Mouse (Mus musculus): ENCODE results near the gene Srl.
"Not testable (repeated sequence)": the region's sequence is repeated elsewhere in the genome, so short reads cannot be mapped to it uniquely, and the experiment has no call there.

The Srl gene

GRCm38 (mm10) chr16:4541501-4542198 is at the start of gene Srl:
TSS of gene Srl (minus strand) at chr16:4541816.
- DNase-seq (ENCODE audit: low spot score): peak; percentile 100

DNA sequence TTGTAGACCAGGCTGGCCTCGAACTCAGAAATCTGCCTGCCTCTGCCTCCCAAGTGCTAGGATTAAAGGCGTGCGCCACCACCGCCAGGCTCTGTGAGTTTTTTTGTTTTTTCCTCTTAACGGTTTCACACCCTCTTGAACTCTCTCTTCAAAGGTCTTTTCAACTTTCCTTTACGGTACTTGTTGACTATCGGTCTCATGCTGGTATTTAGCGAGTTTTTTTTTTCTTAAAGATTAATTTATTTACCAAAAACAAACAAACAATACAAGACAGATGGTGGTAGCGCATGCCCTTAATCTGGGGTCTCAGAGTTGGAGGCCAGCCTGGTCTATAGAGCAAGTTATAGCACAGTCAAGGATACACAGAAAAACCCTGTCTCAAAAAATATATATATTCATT is 48.6 kb upstream of the Srl start:
- no peak for DNase-seq (ENCODE audit: low spot score)

- no peak for DNase-seq (ENCODE audit: low spot score)
Measured at GRCm38 (mm10) chr16:4587516-4588210, 46.0 kb upstream of the Srl start.

DNA sequence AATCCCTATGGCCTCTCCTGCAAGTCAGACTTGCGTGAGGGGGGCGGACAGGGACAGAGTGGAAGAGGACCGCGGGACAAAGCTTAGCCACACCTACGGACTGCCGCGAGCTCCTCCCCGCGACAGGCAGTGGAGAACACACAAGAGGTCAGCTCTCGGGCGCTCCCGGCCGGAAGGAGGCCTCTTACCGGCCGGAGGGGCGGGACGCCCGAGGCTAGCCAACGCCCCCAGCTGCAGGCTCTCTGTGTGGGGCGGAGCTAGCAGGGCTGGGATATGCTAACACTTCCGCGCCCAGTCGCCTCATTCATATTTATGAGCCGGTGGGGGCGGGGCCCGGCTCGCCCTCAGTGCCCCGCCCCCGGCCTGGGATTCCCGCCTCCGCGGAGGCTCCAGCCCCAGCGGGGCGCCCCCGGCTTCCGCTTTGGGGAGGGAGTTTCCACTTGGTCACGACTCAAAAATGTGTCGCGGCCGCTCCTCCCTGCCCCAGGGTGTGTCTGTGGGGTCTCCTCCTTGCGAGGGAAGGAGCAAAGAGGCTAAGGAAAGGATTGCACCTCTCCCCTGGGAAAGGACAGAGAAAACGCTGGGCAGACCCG is 45.0 kb upstream of the Srl start:
- DNase-seq (ENCODE audit: low spot score): peak; percentile 95

DNA sequence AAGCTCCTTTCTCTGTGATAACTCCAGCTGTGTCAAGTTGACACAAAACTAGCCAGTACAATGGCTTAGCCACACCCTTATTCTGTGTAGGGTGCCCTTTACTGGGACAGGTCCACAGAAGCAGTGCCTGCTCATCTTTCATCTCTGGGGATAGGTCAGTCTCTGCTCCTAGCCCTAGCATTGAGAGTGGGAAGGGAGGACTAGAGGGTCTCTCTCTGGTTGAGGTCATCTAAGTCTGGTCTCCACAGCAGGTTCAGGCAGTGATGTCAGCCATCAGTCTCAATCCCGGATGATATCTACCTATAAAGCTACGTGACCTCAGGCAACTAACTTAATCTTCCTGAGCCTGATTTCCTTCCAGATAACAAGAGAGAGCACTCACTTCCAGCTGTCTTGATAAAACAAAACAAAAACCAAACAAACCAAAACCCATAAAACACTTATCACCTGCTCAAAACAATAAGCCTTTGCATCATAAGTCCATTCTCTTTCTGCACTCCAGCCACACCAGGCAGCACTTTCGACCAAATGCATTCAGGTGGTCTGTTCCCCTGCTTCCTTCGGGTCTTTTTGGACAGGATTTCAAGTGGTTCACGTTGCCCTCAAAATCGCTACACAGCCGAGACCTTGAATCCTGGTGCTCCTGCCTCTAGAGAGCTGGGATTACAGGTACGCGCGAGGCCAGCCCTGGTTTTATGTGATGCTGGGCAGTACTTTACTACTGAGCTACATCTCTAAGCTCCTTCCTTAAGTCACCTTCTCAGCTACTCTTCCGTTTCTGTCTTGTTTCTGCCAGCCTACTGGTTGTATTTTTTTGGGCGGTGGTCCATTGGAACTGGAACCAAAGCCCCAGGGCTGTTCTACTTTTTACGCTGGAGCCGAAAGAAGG is 44.3 kb upstream of the Srl start:
- DNase-seq (ENCODE audit: low spot score): no peak

DNA sequence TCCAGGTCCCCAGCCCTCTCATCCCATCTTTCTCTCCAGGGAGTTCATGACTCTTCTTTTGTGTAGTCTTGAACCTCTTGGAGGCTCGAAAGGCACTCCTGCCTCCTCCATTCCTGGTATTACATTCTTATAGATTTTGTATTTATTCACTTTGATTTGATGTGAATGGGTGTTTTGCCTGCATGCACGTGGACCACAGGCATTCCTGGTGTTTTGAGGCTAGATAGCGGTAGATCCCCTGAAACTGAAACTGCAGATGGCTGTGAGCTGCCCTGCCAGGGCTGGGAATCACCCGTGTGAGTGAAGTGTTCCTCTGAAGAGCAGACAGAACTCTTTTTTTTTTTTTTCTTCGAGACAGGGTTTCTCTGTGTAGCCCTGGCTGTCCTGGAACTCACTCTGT is 42.8 kb upstream of the Srl start:
- no peak for DNase-seq (ENCODE audit: low spot score)

GRCm38 (mm10) chr16:4583807-4584206 is 42.2 kb upstream of the Srl start:
- no peak for DNase-seq (ENCODE audit: low spot score)

DNA sequence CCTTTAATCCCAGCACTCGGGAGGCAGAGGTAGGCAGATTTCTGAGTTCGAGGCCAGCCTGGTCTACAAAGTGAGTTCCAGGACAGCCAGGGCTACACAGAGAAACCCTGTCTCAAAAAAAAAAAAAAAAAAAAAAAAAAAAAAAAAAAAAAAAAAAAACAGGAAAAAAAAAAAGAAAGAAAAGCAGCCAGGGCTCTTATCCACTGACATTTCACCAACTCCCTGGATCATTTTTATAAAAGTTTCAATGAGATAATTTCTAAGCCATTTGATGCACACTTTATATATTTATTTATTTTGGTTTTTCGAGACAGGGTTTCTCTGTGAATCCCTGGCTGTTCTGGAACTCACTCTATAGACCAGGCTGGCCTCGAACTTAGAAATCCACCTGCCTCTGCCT is 39.6 kb upstream of the Srl start:
- DNase-seq (ENCODE audit: low spot score): not testable (repeated sequence)

DNA sequence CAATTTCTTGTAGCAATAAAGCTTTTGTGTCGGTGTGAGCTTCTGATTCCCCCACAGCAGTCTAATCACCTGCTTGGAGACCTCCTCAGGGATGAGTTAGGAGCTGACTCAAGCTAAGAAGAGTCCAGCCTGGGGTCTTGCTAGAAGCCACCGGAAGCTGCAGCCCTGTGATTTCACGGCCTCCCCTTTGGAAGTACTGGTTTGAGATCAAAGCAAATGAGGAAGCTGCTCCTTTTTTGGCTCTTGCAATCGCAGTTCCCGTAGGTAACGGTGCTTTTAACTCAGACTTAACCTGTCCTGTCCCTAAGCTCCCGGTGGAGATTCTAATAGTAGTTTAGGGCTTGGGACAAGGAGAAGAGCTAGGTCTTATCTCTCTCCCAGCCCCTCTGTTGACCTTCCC is 37.0 kb upstream of the Srl start:
- DNase-seq (ENCODE audit: low spot score): no peak

GRCm38 (mm10) chr16:4576873-4577272 is 35.3 kb upstream of the Srl start:
- DNase-seq (ENCODE audit: low spot score): no peak

DNA sequence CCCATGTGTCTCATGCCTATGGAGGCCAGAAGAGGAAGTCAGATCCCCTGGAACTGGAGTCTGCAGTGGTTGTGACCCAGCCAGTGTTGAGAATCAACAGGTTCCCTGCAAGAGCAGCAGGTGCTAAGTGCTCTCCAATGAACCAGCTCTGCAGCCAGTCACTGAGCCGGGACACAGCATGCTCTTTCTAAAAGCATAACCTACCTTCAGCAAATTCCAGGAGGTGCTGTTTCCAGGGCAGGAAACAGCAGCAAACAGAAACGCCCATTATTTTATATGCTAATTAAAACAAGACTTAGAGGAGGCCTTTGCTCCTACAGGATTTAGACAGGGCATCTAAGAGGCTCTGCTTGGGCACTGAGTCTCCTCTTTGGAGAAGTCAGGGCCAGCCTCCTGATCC is 34.4 kb upstream of the Srl start:
- no peak for DNase-seq (ENCODE audit: low spot score)

DNA sequence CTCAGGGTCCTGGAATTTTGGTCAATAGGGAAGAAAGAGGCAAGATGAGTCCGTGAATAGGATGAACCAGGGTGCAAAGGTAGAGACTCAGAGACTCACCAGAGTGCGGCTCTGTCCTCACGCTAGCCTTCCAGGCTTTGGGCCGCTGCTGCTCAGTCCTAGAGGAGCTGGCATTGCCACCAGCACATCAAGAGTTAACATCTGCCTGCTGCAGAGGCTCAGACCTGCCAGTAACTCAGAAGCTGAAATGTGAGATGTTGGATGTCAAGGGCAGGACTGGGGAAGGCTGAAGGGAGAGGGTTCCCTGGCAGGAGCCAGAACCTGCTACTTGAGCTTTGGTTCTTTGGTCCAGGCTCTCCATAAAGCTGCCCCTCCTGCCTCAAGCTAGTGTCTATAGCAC is 29.1 kb upstream of the Srl start:
- no peak for DNase-seq (ENCODE audit: low spot score)

- DNase-seq (ENCODE audit: low spot score): peak; percentile 83
Measured at GRCm38 (mm10) chr16:4567912-4568311, 26.3 kb upstream of the Srl start.

DNA sequence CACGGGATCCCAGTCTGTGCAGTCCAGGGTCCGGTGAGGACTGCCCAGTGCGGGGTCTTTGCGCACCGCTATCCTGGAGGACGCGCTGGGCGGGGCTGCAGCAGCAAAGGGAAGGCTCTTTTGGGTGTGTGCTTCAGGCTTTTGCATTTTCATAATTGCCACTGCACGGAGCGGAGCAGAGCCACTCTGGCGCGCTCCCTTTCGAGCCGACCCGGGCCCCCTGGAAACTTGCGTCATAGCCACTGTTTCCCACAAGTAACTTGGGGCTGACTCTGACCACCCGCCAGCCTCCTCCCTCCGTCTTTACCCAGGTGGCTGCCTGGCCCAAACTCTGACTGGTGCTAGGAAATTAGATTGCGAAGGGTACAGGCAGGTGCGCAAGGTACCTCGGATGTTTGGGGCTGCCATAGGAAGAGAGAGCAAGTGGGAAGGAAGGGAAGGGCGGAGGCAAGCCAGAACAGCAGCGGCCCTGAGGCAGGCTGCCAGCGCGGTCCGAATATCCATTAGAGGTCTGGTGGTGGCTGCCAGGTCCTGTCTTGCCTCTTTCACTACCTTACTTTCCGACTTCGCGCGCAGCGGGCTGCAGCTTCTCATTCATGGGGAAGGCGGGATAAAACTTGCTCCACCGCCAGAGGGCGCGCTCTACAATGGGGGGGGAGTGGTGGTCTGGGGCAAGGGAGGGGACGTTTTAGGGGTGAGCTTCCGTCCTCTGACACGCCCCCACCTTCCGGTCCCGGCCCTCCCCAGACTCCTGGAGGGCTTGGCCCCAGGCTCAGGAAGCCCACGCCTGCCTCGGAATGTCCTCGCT is 18.7 kb upstream of the Srl start:
- DNase-seq (ENCODE audit: low spot score): peak; percentile 70

GRCm38 (mm10) chr16:4559715-4560144 is 18.1 kb upstream of the Srl start, which contains the start of gene Tfap4:
TSS of gene Tfap4 (minus strand) at chr16:4559854.
- peak; percentile 76 for DNase-seq (ENCODE audit: low spot score)

- peak; percentile 51 for DNase-seq (ENCODE audit: low spot score)
Measured at GRCm38 (mm10) chr16:4558980-4559631, 17.5 kb upstream of the Srl start.

GRCm38 (mm10) chr16:4558384-4558979 is 16.9 kb upstream of the Srl start:
- DNase-seq (ENCODE audit: low spot score): peak; percentile 76

- peak; percentile 45 for DNase-seq (ENCODE audit: low spot score)
Measured at GRCm38 (mm10) chr16:4557949-4558348, 16.3 kb upstream of the Srl start.

DNA sequence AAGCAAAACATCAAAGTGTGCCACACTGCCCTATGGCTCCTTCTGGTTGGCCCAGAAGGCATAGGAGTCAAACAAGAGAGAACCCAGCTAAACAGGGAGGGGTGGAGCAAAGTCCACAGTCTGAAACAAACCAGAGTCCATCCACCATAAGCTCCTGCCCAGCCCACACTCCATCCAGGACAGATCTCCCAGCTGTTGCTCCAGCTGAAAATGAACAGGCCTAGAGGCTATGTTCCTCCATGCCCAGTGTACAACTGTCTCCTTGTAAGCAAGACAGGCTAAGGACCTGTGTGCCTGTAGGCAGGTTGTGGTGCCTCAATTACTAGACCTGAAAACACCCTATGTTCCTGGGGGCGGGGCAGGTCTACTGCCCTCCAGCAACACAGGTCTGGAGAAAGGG is 15.5 kb upstream of the Srl start:
- DNase-seq (ENCODE audit: low spot score): no peak

- DNase-seq (ENCODE audit: low spot score): no peak
Measured at GRCm38 (mm10) chr16:4555555-4555954, 13.9 kb upstream of the Srl start.
